Mouse (Mus musculus) G1E (cell line): ENCODE measurements around the gene Mphosph10.

ENCODE experiments used
- CTCF ChIP-seq: IDR thresholded peaks from 2 replicates; pipeline ENCODE4 v1.5.1; 2012; ENCODE audit warnings: low read depth, low read length, inconsistent platforms, mixed read lengths
- GATA1 ChIP-seq: IDR thresholded peaks from 2 replicates; pipeline ENCODE4 v1.6.1; 2012; ENCODE audit warnings: borderline replicate concordance, low read length, inconsistent platforms, mixed read lengths
- GATA2 ChIP-seq: IDR thresholded peaks from 2 replicates; pipeline ENCODE4 v1.6.1; 2012; ENCODE audit warnings: low read depth, low read length, inconsistent platforms, borderline replicate concordance
- TAL1 ChIP-seq: conservative IDR thresholded peaks from 2 replicates; pipeline ENCODE4 v1.6.1; 2012; ENCODE audit warnings: low read depth, low read length, inconsistent platforms, mixed read lengths

- TF ChIP-seq CTCF (no peak), TAL1 (no peak), GATA2 (no peak), GATA1 (no peak)
These were observed 19.9 kb downstream of the Mphosph10 start for GRCm38 (mm10) chr7:64371940-64372878.
